Mouse (Mus musculus): ENCODE measurements around the gene Cxcl10. TPM values are rescaled to one million over a fixed set of nuclear protein-coding genes. Genes with fewer than 3 reads are reported as not detected.

Gene Cxcl10
- total RNA-seq, 2 experiments from 2014 or later: 0.49 TPM; not detected in 1

GRCm38 (mm10) chr5:92327367-92327766 lies 21.3 kb downstream of the Cxcl10 start:
- DNase-seq (ENCODE audit: low spot score in 2 of 2): no peak
- intact Hi-C loops (cut with DNase I): no loop called here

- no peak for DNase-seq (ENCODE audit: low spot score in 2 of 2)
- intact Hi-C loops (cut with DNase I): no loop called here
These were observed 25.4 kb downstream of the Cxcl10 start for GRCm38 (mm10) chr5:92323264-92323663.

GRCm38 (mm10) chr5:92322612-92323011 lies 26.1 kb downstream of the Cxcl10 start:
- DNase-seq (ENCODE audit: low spot score in 2 of 2): no peak
- intact Hi-C loops (cut with DNase I): no loop called here

GRCm38 (mm10) chr5:92321631-92322400 lies 26.9 kb downstream of the Cxcl10 start:
- no peak for DNase-seq (ENCODE audit: low spot score in 2 of 2)
- intact Hi-C loops (cut with DNase I): no loop called here

GRCm38 (mm10) chr5:92318596-92318995 lies 30.1 kb downstream of the Cxcl10 start:
- DNase-seq (ENCODE audit: low spot score in 2 of 2): no peak
- intact Hi-C loops (cut with DNase I): no loop called here

- intact Hi-C loops (cut with DNase I): no loop called here
- no peak for DNase-seq (ENCODE audit: low spot score in 2 of 2)
These were observed 30.6 kb downstream of the Cxcl10 start for GRCm38 (mm10) chr5:92318119-92318518.

- intact Hi-C loops (cut with DNase I): no loop called here
- no peak for DNase-seq (ENCODE audit: low spot score in 2 of 2)
These were observed 34.9 kb downstream of the Cxcl10 start for GRCm38 (mm10) chr5:92313776-92314175.

- peak; percentile 60 to 85 for DNase-seq (ENCODE audit: low spot score in 2 of 2)
- intact Hi-C loops (cut with DNase I): loop anchor here (1.0 kb wide), 1 partner anchor 69 kb away; no protein-coding TSS in a partner anchor
These were observed 36.5 kb downstream of the Cxcl10 start for GRCm38 (mm10) chr5:92312046-92312715.

- DNase-seq (ENCODE audit: low spot score in 2 of 2): peak; percentile 95 to 98
- intact Hi-C loops (cut with DNase I): no loop called here
These were observed 38.8 kb downstream of the Cxcl10 start, which contains the start of gene Sdad1 for GRCm38 (mm10) chr5:92309681-92310511. Gene Sdad1 (minus strand): TSS chr5:92310479.

- intact Hi-C loops (cut with DNase I): no loop called here
- DNase-seq (ENCODE audit: low spot score in 2 of 2): no peak
These were observed 44.4 kb downstream of the Cxcl10 start for GRCm38 (mm10) chr5:92304291-92304690.

- intact Hi-C loops (cut with DNase I): no loop called here
- DNase-seq (ENCODE audit: low spot score in 2 of 2): no peak
These were observed 46.4 kb downstream of the Cxcl10 start for GRCm38 (mm10) chr5:92302149-92302840.

Other genes with a start within 250 kb of the Cxcl10 start
- 10 to 100 TPM; 74.1 to 82.3 TPM for gene Uso1, start 211.0 kb downstream of the Cxcl10 start, total RNA-seq (2021)
- not detected for gene U90926, start 133.5 kb downstream of the Cxcl10 start, total RNA-seq (2021)
- under 1 TPM; 0.52 to 0.61 TPM for gene Ppef2, start 92.6 kb downstream of the Cxcl10 start, total RNA-seq (2021)
- 10 to 100 TPM; 39.2 to 39.9 TPM for gene Naaa, start 70.7 kb downstream of the Cxcl10 start, total RNA-seq (2021)
- 10 to 100 TPM; 15.5 to 25.1 TPM for gene Sdad1, start 38.4 kb downstream of the Cxcl10 start, total RNA-seq (2021)
- not detected for gene Cxcl9, start 20.8 kb downstream of the Cxcl10 start, total RNA-seq (2021)
- gene Art3, start 17.1 kb downstream of the Cxcl10 start, total RNA-seq (2021): 1 to 10 TPM; 3.6 to 5.9 TPM
- 10 to 100 TPM; 25.3 to 28.5 TPM for gene Nup54, start 86.3 kb upstream of the Cxcl10 start, total RNA-seq (2021)
- 10 to 100 TPM; 80.5 to 87.8 TPM for gene Scarb2, start 157.9 kb upstream of the Cxcl10 start, total RNA-seq (2021)
- under 1 TPM in 1 of 2 experiments, not detected in 1; 0.32 TPM for gene Fam47e, start 206.2 kb upstream of the Cxcl10 start, total RNA-seq (2021)